Mouse (Mus musculus) thymus, postnatal 25 days (tissue): Measurements from ENCODE around the gene Vmn2r48.
"Not testable (repeated sequence)": the region's sequence is repeated elsewhere in the genome, so short reads cannot be mapped to it uniquely, and the experiment has no call there.

Experiments
- DNase-seq: peaks from one replicate; pipeline ENCODE4 v3.0.0; 2022

The Vmn2r48 gene

GRCm38 (mm10) chr7:9953485-9953884 is at the start of gene Vmn2r48:
TSS of gene Vmn2r48 (minus strand) at chr7:9953585.
- DNase-seq: not testable (repeated sequence)

DNA sequence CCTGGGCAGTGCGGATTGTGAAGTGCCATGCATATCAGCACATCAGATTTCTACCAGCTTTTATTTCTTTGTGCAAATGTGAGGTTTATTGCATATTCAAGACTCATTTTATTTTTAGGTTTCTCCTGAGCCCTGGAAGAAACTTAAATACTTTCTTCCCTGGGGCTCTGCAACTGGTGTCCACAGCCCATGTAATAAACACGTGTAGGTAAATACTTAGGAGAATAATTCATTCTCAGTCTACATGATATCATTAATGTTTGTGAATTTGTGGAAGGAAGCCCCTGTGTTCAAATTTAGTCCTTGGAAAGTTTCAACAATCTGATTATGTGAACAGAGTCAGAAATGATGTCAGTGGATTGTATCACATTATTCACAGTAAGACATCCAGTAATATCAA is 38.8 kb upstream of the Vmn2r48 start, which contains the start of gene Vmn2r49:
Vmn2r49 (minus strand) TSS at position 101 of the 400 bp plus-strand sequence.
- not testable (repeated sequence) for DNase-seq
